Mouse (Mus musculus) lung, postnatal 0 days (tissue): Measurements from ENCODE around the gene Sel1l.

ENCODE experiments used
- CTCF ChIP-seq: IDR thresholded peaks from 2 replicates; pipeline ENCODE4 v1.5.1; 2016; ENCODE audit warnings: antibody characterized with exemption, mild to moderate bottlenecking
- EP300 ChIP-seq: IDR thresholded peaks from 2 replicates; pipeline ENCODE4 v1.6.1; 2016; ENCODE audit warnings: antibody characterized with exemption, mild to moderate bottlenecking, control low read depth

DNA sequence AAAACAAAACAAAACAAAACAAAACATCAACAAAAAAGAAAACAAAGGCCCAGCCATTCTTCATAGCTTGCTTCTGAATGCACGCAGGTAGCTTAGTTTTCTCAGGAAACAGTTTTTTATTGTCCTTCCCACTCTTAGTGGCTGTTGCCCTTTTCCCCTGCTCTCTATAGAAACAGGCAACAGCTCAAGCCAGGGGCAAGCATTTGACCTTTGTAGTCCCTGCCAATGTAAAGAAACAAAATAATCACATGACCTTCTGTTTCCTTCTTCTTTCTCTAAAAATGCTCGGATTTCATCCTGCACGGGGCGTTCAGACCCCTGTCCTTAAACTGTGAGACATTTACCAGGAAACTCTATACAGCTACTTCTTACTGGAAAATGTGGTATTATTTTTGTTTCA is 4.4 kb downstream of the Sel1l start:
- TF ChIP-seq CTCF (no peak), EP300 (no peak)
